Mouse (Mus musculus): ENCODE measurements around the gene B630019K06Rik.

DNA sequence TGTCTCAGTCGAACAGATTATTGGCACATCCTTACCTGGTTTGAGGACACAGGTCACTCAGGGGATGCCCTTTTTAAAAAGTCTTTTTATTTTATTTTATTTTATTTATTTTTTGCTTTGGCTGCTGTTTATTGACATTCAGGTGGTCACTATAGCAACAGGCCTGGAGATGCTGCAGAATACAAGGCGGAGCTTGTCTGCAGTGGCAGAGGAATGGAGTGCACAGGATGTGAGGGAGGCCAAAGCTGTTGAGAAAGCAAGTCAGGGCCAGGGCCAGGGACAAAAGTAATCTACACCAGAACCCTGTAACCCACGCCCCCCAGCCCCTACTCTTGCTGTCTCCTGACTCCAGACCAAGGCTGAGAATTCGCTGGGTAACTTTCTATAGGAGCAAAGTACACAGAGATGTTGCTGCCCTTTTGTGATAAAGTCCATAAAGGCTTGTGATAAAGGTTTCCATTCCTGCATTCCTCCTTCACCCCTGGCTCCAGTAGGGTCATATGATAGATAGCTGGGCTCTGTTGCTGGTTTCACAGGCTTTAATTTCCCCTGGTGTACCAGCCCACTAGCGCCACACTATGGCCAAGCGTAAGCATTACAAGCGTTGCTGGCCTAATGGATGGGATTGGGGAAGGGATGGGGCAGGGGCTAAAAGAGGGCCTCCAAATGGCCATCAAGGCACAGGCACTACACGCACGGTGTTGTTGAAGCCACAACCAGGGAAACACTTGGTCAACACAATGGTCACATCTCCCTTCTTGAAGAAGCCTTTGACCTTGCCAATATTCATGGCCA lies 29.8 kb downstream of the B630019K06Rik start:
- TF ChIP-seq POLR2A (IDR thresholded peaks at IDR 0.05; ENCODE audit: control insufficient read depth in 1 of 2, insufficient read depth in 1 of 2, low read depth in 1 of 2, low read length in 2 of 2, poor library complexity in 1 of 2) = no peak
- TF ChIP-seq GATA1 (IDR thresholded peaks at IDR 0.05; ENCODE audit: low read depth, low read length) = no peak
- peak in 2 of 3 experiments; percentile 25 to 35; a peak in 4 of 6 replicates for TF ChIP-seq CTCF (IDR thresholded peaks at IDR 0.05 in 2 of 3, conservative IDR thresholded peaks at IDR 0.05 in 1 of 3; ENCODE audit: control insufficient read depth in 1 of 3, insufficient read depth in 1 of 3, low read depth in 2 of 3, low read length in 3 of 3, poor library complexity in 1 of 3, severe bottlenecking in 1 of 3)
- no peak for TF ChIP-seq USF1 (IDR thresholded peaks at IDR 0.05; ENCODE audit: low read depth, low read length)
- TF ChIP-seq ZKSCAN1 (IDR thresholded peaks at IDR 0.05; ENCODE audit: low read depth, low read length) = no peak
- TF ChIP-seq MAFK (IDR thresholded peaks at IDR 0.05; ENCODE audit: borderline replicate concordance, low read depth, low read length) = no peak
- TF ChIP-seq SMC3 (IDR thresholded peaks at IDR 0.05; ENCODE audit: low read depth, low read length) = 0 out of 2 replicates have a peak, but pooled peaks have one; percentile 10
- TF ChIP-seq POLR2AphosphoS2 (IDR thresholded peaks at IDR 0.05; ENCODE audit: low read length) = no peak
- no peak for TF ChIP-seq RCOR1 (IDR thresholded peaks at IDR 0.05; ENCODE audit: low read depth, low read length)
- no peak for TF ChIP-seq BHLHE40 (IDR thresholded peaks at IDR 0.05; ENCODE audit: borderline replicate concordance, low read depth, low read length)
- no peak for TF ChIP-seq JUND (IDR thresholded peaks at IDR 0.05; ENCODE audit: low read depth, low read length)
- TF ChIP-seq TAL1 (IDR thresholded peaks at IDR 0.05; ENCODE audit: low read length) = no peak
- TF ChIP-seq CHD2 (IDR thresholded peaks at IDR 0.05; ENCODE audit: low read length) = no peak
